Mouse (Mus musculus) lung, embryonic 16.5 days (tissue): ENCODE results near the gene Cep128. TPM values are rescaled to one million over a fixed set of nuclear protein-coding genes. Genes with fewer than 3 reads are reported as not detected.

ENCODE experiments used
- ATAC-seq: fragments of 200-750 bp; cut with Nextera tagmentation; 2 replicates; pipeline ENCODE4 v1.8.0; 2017; ENCODE audit warnings: low read depth, mild to moderate bottlenecking, moderate library complexity
- H3K27ac ChIP-seq: fragments of 300-500 bp; sonication (generic); 2 replicates; pipeline ENCODE4 v1.5.1; 2014; ENCODE audit warnings: mild to moderate bottlenecking, control low read depth, low read length
- H3K27me3 ChIP-seq: fragments of 300-500 bp; sonication (generic); 2 replicates; pipeline ENCODE4 v1.6.1; 2014; ENCODE audit warnings: low read depth, low read length, mixed read lengths; ENCODE audit not compliant: control insufficient read depth, insufficient read depth
- H3K36me3 ChIP-seq: fragments of 300-500 bp; sonication (generic); 2 replicates; pipeline ENCODE4 v1.6.1; 2014; ENCODE audit warnings: low read length; ENCODE audit not compliant: control insufficient read depth, insufficient read depth
- H3K4me1 ChIP-seq: fragments of 300-500 bp; sonication (generic); replicated peaks from 2 replicates; pipeline ENCODE4 v1.6.1; 2014; ENCODE audit warnings: low read length, mixed read lengths; ENCODE audit not compliant: control insufficient read depth, insufficient read depth
- H3K4me2 ChIP-seq: fragments of 300-500 bp; sonication (generic); 2 replicates; pipeline ENCODE4 v1.6.1; 2014; ENCODE audit warnings: low read depth, low read length, control low read depth
- H3K4me3 ChIP-seq: fragments of 300-500 bp; sonication (generic); 2 replicates; pipeline ENCODE4 v1.5.1; 2014; ENCODE audit warnings: mild to moderate bottlenecking, low read length, control low read depth
- H3K9ac ChIP-seq: fragments of 300-500 bp; sonication (generic); 2 replicates; pipeline ENCODE4 v1.6.1; 2014; ENCODE audit warnings: low read length, control low read depth
- H3K9me3 ChIP-seq: fragments of 300-500 bp; sonication (generic); 2 replicates; pipeline ENCODE4 v1.6.1; 2016; ENCODE audit warnings: low read length; ENCODE audit not compliant: control insufficient read depth
- WGBS: fragments of 180-500 bp; shearing (Covaris S2); extraction: QIAGEN DNeasy Blood & Tissue Kit; methylation state at CpG from one replicate; pipeline ENCODE4 v1.1.7; 2014; 5-methylcytosine and 5-hydroxymethylcytosine counted together
- polyA plus RNA-seq: library from polyadenylated mRNA; unstranded; fragments of >200 nt; fragmentation: Nextera tagmentation; extraction: Ambion mirVana; gene quantifications from 2 replicates; pipeline ENCODE4 v1.2.1, GENCODE M21; 2015

Gene Cep128
- polyA plus RNA-seq, 1 experiment from 2014 or later = 11.1 TPM

GRCm38 (mm10) chr12:91205550-91205949 is 178.7 kb downstream of the Cep128 start:
- Histone ChIP-seq H3K36me3 (no peaks in the 10 kb centered on the region), H3K4me1 (no peaks in the 10 kb centered on the region), H3K27ac (no peak overlapping the region), H3K9ac (no peak overlapping the region), H3K9me3 (no peaks in the 10 kb centered on the region), H3K27me3 (no peaks in the 10 kb centered on the region), H3K4me3 (no peak overlapping the region), H3K4me2 (no peak overlapping the region)
- ATAC-seq = no peak
- WGBS = 62% methylated on average over 3 of the region's 3 CpGs

GRCm38 (mm10) chr12:91204330-91204729 is 179.9 kb downstream of the Cep128 start:
- Histone ChIP-seq H3K27ac (no peak overlapping the region), H3K36me3 (no peaks in the 10 kb centered on the region), H3K4me2 (no peak overlapping the region), H3K4me3 (no peak overlapping the region), H3K9me3 (no peaks in the 10 kb centered on the region), H3K4me1 (no peaks in the 10 kb centered on the region), H3K27me3 (no peaks in the 10 kb centered on the region), H3K9ac (no peak overlapping the region)
- 85% methylated on average over 3 of the region's 3 CpGs for WGBS
- ATAC-seq = no peak

GRCm38 (mm10) chr12:91202496-91202895 is 181.7 kb downstream of the Cep128 start:
- Histone ChIP-seq H3K9me3 (no peaks in the 10 kb centered on the region), H3K27ac (no peak overlapping the region), H3K4me3 (no peak overlapping the region), H3K4me1 (no peaks in the 10 kb centered on the region), H3K27me3 (no peaks in the 10 kb centered on the region), H3K9ac (no peak overlapping the region), H3K4me2 (no peak overlapping the region), H3K36me3 (no peaks in the 10 kb centered on the region)
- ATAC-seq = no peak
- 81% methylated on average over 1 of the region's 1 CpGs for WGBS

GRCm38 (mm10) chr12:91189111-91189510 is 195.1 kb downstream of the Cep128 start:
- ATAC-seq = no peak
- Histone ChIP-seq H3K9ac (no peak overlapping the region), H3K4me3 (no peak overlapping the region), H3K4me1 (no peaks in the 10 kb centered on the region), H3K36me3 (no peaks in the 10 kb centered on the region), H3K9me3 (no peaks in the 10 kb centered on the region), H3K27ac (no peak overlapping the region), H3K4me2 (no peak overlapping the region), H3K27me3 (no peaks in the 10 kb centered on the region)
- WGBS = 53% methylated on average over 4 of the region's 4 CpGs

- Histone ChIP-seq H3K27me3 (no peaks in the 10 kb centered on the region), H3K9ac (no peak overlapping the region), H3K4me3 (no peak overlapping the region), H3K36me3 (no peaks in the 10 kb centered on the region), H3K4me2 (no peak overlapping the region), H3K4me1 (no peaks in the 10 kb centered on the region), H3K27ac (no peak overlapping the region), H3K9me3 (no peaks in the 10 kb centered on the region)
- ATAC-seq = no peak
- WGBS = 57% methylated on average over 5 of the region's 5 CpGs
Measured at GRCm38 (mm10) chr12:91185564-91185963, 198.6 kb downstream of the Cep128 start.

- Histone ChIP-seq H3K9ac (no peak overlapping the region), H3K9me3 (no peaks in the 10 kb centered on the region), H3K4me2 (no peak overlapping the region), H3K4me1 (no peaks in the 10 kb centered on the region), H3K36me3 (no peaks in the 10 kb centered on the region), H3K4me3 (no peak overlapping the region), H3K27ac (no peak overlapping the region), H3K27me3 (no peaks in the 10 kb centered on the region)
- 76% methylated on average over 1 of the region's 1 CpGs for WGBS
- no peak for ATAC-seq
Measured at GRCm38 (mm10) chr12:91184616-91185015, 199.6 kb downstream of the Cep128 start.

GRCm38 (mm10) chr12:91183928-91184327 is 200.3 kb downstream of the Cep128 start:
- no peak for ATAC-seq
- Histone ChIP-seq H3K4me1 (no peaks in the 10 kb centered on the region), H3K9me3 (no peaks in the 10 kb centered on the region), H3K4me2 (no peak overlapping the region), H3K9ac (no peak overlapping the region), H3K4me3 (no peak overlapping the region), H3K27ac (no peak overlapping the region), H3K27me3 (no peaks in the 10 kb centered on the region), H3K36me3 (no peaks in the 10 kb centered on the region)
- WGBS = 51% methylated on average over 2 of the region's 2 CpGs

- WGBS = 81% methylated on average over 4 of the region's 4 CpGs
- no peak for ATAC-seq
- H3K9me3 ChIP-seq = no peaks in the 10 kb centered on the region
- no peak overlapping the region for H3K4me3 ChIP-seq
- no peaks in the 10 kb centered on the region for H3K27me3 ChIP-seq
- no peak overlapping the region for H3K9ac ChIP-seq
- H3K4me2 ChIP-seq = no peak overlapping the region
- no peak overlapping the region for H3K27ac ChIP-seq
- H3K4me1 ChIP-seq = no peaks in the 10 kb centered on the region
- no peaks in the 10 kb centered on the region for H3K36me3 ChIP-seq
Measured at GRCm38 (mm10) chr12:91183304-91183855, 200.8 kb downstream of the Cep128 start.

GRCm38 (mm10) chr12:91176808-91177526 is 207.2 kb downstream of the Cep128 start:
- no peaks in the 10 kb centered on the region for H3K27me3 ChIP-seq
- H3K36me3 ChIP-seq = no peaks in the 10 kb centered on the region
- H3K4me1 ChIP-seq = no peaks in the 10 kb centered on the region
- no peak for ATAC-seq
- H3K27ac ChIP-seq = no peak overlapping the region
- H3K9me3 ChIP-seq = no peaks in the 10 kb centered on the region
- WGBS = 56% methylated on average over 5 of the region's 5 CpGs
- H3K4me3 ChIP-seq = no peak overlapping the region
- H3K4me2 ChIP-seq = no peak overlapping the region
- H3K9ac ChIP-seq = no peak overlapping the region
